Mouse (Mus musculus): ENCODE data around the gene Pdlim7. TPM values are rescaled to one million over a fixed set of nuclear protein-coding genes. Genes with fewer than 3 reads are reported as not detected.

The Pdlim7 gene
- total and polyA plus RNA-seq, 3 experiments, result 8.5 to 52.5 (median 19.9) TPM

DNA sequence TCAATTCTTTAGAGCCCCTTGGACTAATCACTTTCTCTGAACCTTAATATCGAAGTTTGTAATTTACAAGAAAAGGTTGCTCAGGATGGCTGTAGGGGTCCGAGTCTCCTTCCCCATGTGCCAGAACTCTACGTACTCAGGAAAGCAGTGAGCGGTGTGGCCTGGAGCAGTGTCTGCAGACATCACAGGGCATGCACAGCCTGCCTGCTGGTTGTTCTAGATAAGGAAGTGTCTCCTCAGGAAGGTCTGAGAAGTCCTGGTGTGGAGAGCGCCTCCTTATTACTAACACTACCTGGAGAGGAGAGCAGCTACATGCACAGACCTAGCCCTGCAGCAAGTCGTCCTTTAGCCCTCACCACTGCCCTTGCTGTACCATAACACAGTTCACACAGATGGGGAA, 31.3 kb upstream of the Pdlim7 start:
- no peak for ATAC-seq (ENCODE audit: extremely low read depth, insufficient number of reproducible peaks, low FRiP score, poor library complexity, severe bottlenecking)

DNA sequence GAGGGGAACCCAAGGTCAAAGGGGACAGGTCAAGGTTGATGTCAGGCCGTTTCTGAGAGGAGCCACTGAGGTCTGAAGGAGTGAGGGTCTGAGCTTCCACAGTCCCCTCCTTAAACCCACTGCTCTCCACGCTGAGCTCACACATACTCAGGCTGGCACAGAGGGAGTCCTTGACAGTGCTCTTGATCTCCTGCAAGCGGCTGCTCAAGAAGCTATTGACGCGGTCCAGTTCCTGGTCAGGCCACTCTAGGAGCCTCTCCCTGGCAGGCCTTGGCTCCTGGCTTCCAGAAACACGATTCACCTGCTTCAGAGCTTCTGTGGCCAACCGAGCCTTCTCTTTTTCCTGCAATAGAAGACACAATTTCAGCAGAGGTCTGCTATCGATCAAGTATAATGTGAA, 30.0 kb upstream of the Pdlim7 start:
- Histone ChIP-seq H3K4me3 (ENCODE audit: low read depth, low read length) (no peak overlapping the region), H3K9me3 (replicated peaks) (no peaks in the 10 kb centered on the region), H3K27me3 (ENCODE audit: insufficient read depth, low read length) (no peaks in the 10 kb centered on the region), H3K4me1 (ENCODE audit: insufficient read depth, low read depth, low read length) (peaks cover 9% of the 10 kb centered on the region), H3K36me3 (replicated peaks) (peaks cover 100% of the 10 kb centered on the region)
- DNase-seq (ENCODE audit: low spot score), result no peak
- ATAC-seq (ENCODE audit: extremely low read depth, insufficient number of reproducible peaks, low FRiP score, poor library complexity, severe bottlenecking), result no peak
- TF ChIP-seq GATA1 (IDR thresholded peaks at IDR 0.05; ENCODE audit: borderline replicate concordance, low read length) (no peak), POLR2AphosphoS5 (IDR thresholded peaks at IDR 0.05; ENCODE audit: insufficient replicate concordance, low read depth, low read length) (no peak), CTCF (IDR thresholded peaks at IDR 0.05; ENCODE audit: low read depth, low read length) (no peak), TAL1 (conservative IDR thresholded peaks at IDR 0.05; ENCODE audit: low read depth, low read length) (no peak), GATA2 (IDR thresholded peaks at IDR 0.05; ENCODE audit: borderline replicate concordance, low read depth, low read length) (no peak)

More for the DNA sequence above, 31.3 kb upstream of the Pdlim7 start:
- H3K9me3 ChIP-seq (replicated peaks), result no peaks in the 10 kb centered on the region
- H3K4me1 ChIP-seq (ENCODE audit: insufficient read depth, low read depth, low read length), result peaks cover 6% of the 10 kb centered on the region
- H3K27me3 ChIP-seq (ENCODE audit: insufficient read depth, low read length), result no peaks in the 10 kb centered on the region
- no peak for DNase-seq (ENCODE audit: low spot score)
- H3K36me3 ChIP-seq (replicated peaks), result peaks cover 100% of the 10 kb centered on the region
- no peak for TF ChIP-seq POLR2AphosphoS5 (IDR thresholded peaks at IDR 0.05; ENCODE audit: insufficient replicate concordance, low read depth, low read length)
- no peak for TF ChIP-seq GATA2 (IDR thresholded peaks at IDR 0.05; ENCODE audit: borderline replicate concordance, low read depth, low read length)
- no peak for TF ChIP-seq TAL1 (conservative IDR thresholded peaks at IDR 0.05; ENCODE audit: low read depth, low read length)
- H3K4me3 ChIP-seq (ENCODE audit: low read depth, low read length), result no peak overlapping the region

- DNase-seq (ENCODE audit: low spot score), result no peak
- no peaks in the 10 kb centered on the region for H3K27me3 ChIP-seq (ENCODE audit: insufficient read depth, low read length)
- no peak overlapping the region for H3K4me3 ChIP-seq (ENCODE audit: low read depth, low read length)
- H3K9me3 ChIP-seq (replicated peaks), result no peaks in the 10 kb centered on the region
- H3K4me1 ChIP-seq (ENCODE audit: insufficient read depth, low read depth, low read length), result peaks cover 9% of the 10 kb centered on the region
- TF ChIP-seq TAL1 (conservative IDR thresholded peaks at IDR 0.05; ENCODE audit: low read depth, low read length) (no peak), CTCF (IDR thresholded peaks at IDR 0.05; ENCODE audit: low read depth, low read length) (no peak), POLR2AphosphoS5 (IDR thresholded peaks at IDR 0.05; ENCODE audit: insufficient replicate concordance, low read depth, low read length) (no peak), GATA1 (IDR thresholded peaks at IDR 0.05; ENCODE audit: borderline replicate concordance, low read length) (no peak)
- no peak for ATAC-seq (ENCODE audit: extremely low read depth, insufficient number of reproducible peaks, low FRiP score, poor library complexity, severe bottlenecking)
- H3K36me3 ChIP-seq (replicated peaks), result peaks cover 99% of the 10 kb centered on the region
Measured at GRCm38 (mm10) chr13:55542891-55543290, 29.4 kb upstream of the Pdlim7 start.

GRCm38 (mm10) chr13:55540933-55541332, 27.5 kb upstream of the Pdlim7 start:
- Histone ChIP-seq H3K4me3 (ENCODE audit: low read depth, low read length) (no peak overlapping the region), H3K36me3 (replicated peaks) (peaks cover 85% of the 10 kb centered on the region), H3K4me1 (ENCODE audit: insufficient read depth, low read depth, low read length) (peaks cover 14% of the 10 kb centered on the region), H3K27me3 (ENCODE audit: insufficient read depth, low read length) (no peaks in the 10 kb centered on the region), H3K9me3 (replicated peaks) (no peaks in the 10 kb centered on the region)
- TF ChIP-seq CTCF (IDR thresholded peaks at IDR 0.05; ENCODE audit: low read depth, low read length) (no peak), GATA2 (IDR thresholded peaks at IDR 0.05; ENCODE audit: borderline replicate concordance, low read depth, low read length) (no peak), TAL1 (conservative IDR thresholded peaks at IDR 0.05; ENCODE audit: low read depth, low read length) (no peak), GATA1 (IDR thresholded peaks at IDR 0.05; ENCODE audit: borderline replicate concordance, low read length) (no peak), POLR2AphosphoS5 (IDR thresholded peaks at IDR 0.05; ENCODE audit: insufficient replicate concordance, low read depth, low read length) (no peak)
- no peak for DNase-seq (ENCODE audit: low spot score)
- ATAC-seq (ENCODE audit: extremely low read depth, insufficient number of reproducible peaks, low FRiP score, poor library complexity, severe bottlenecking), result no peak

GRCm38 (mm10) chr13:55536194-55537175, 23.0 kb upstream of the Pdlim7 start, which contains the start of gene Ddx41:
TSS of gene Ddx41 (minus strand) at chr13:55536658.
- Histone ChIP-seq H3K27me3 (ENCODE audit: insufficient read depth, low read length) (no peaks in the 10 kb centered on the region), H3K4me1 (ENCODE audit: insufficient read depth, low read depth, low read length) (peaks cover 20% of the 10 kb centered on the region), H3K9me3 (replicated peaks) (no peaks in the 10 kb centered on the region), H3K4me3 (ENCODE audit: low read depth, low read length) (peak within 1 kb of the TSS; percentile 98), H3K36me3 (replicated peaks) (peaks cover 85% of the 10 kb centered on the region)
- ATAC-seq (ENCODE audit: extremely low read depth, insufficient number of reproducible peaks, low FRiP score, poor library complexity, severe bottlenecking), result peak; percentile 92
- TF ChIP-seq CTCF (IDR thresholded peaks at IDR 0.05; ENCODE audit: low read depth, low read length) (peak; percentile 56; the same call in 1 of the 2 replicates), TAL1 (conservative IDR thresholded peaks at IDR 0.05; ENCODE audit: low read depth, low read length) (no peak)
- peak; percentile 98 for DNase-seq (ENCODE audit: low spot score)

GRCm38 (mm10) chr13:55535796-55536193, 22.3 kb upstream of the Pdlim7 start:
- no peaks in the 10 kb centered on the region for H3K27me3 ChIP-seq (ENCODE audit: insufficient read depth, low read length)
- peaks cover 20% of the 10 kb centered on the region for H3K4me1 ChIP-seq (ENCODE audit: insufficient read depth, low read depth, low read length)
- ATAC-seq (ENCODE audit: extremely low read depth, insufficient number of reproducible peaks, low FRiP score, poor library complexity, severe bottlenecking) (no peak), DNase-seq (ENCODE audit: low spot score) (no peak)
- H3K9me3 ChIP-seq (replicated peaks), result no peaks in the 10 kb centered on the region
- H3K4me3 ChIP-seq (ENCODE audit: low read depth, low read length), result peak overlapping the region; percentile 98
- peaks cover 84% of the 10 kb centered on the region for H3K36me3 ChIP-seq (replicated peaks)
- TF ChIP-seq GATA1 (IDR thresholded peaks at IDR 0.05; ENCODE audit: borderline replicate concordance, low read length) (no peak), CTCF (IDR thresholded peaks at IDR 0.05; ENCODE audit: low read depth, low read length) (no peak), TAL1 (conservative IDR thresholded peaks at IDR 0.05; ENCODE audit: low read depth, low read length) (no peak), POLR2AphosphoS5 (IDR thresholded peaks at IDR 0.05; ENCODE audit: insufficient replicate concordance, low read depth, low read length) (no peak), GATA2 (IDR thresholded peaks at IDR 0.05; ENCODE audit: borderline replicate concordance, low read depth, low read length) (no peak)
